Mouse (Mus musculus): ENCODE measurements around the gene Mob3a.

GRCm38 (mm10) chr10:80676198-80676928 lies 25.4 kb downstream of the Mob3a start:
- TF ChIP-seq CTCF (IDR thresholded peaks at IDR 0.05; ENCODE audit: low read depth, low read length), result no peak
- no peak for TF ChIP-seq POLR2A (IDR thresholded peaks at IDR 0.05; ENCODE audit: extremely low read depth, insufficient read depth, low read length)
